Mouse (Mus musculus): Measurements from ENCODE around the gene Slc1a2. TPM values are rescaled to one million over a fixed set of nuclear protein-coding genes. Genes with fewer than 3 reads are reported as not detected.

Gene Slc1a2
- total and polyA plus RNA-seq, 3 experiments = 0.05 TPM; not detected in 2

DNA sequence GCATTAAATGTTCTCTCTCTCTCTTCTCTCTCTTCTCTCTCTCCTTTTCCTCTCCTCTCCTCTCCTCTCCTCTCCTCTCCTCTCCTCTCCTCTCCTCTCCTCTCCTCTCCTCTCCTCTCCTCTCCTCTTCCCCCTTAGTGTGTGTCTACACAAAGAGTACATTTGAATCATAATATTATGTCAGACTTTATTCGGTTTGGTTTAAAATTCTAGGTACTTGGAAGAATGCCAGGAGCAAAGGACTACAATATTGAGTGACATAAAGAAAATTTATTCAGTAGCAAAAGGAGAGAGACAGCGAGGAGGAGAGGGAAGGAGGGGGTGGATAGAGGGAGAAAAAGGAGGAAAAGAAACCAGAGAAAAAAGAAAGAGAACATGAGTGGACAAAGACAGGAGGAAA is 19.8 kb upstream of the Slc1a2 start:
- Histone ChIP-seq H3K4me1 (ENCODE audit: insufficient read depth, low read depth, low read length) (no peaks in the 10 kb centered on the region), H3K9me3 (replicated peaks) (no peaks in the 10 kb centered on the region), H3K36me3 (replicated peaks) (no peaks in the 10 kb centered on the region), H3K4me3 (ENCODE audit: low read depth, low read length) (no peak overlapping the region), H3K27me3 (ENCODE audit: insufficient read depth, low read length) (peaks cover 12% of the 10 kb centered on the region)
- no peak for TF ChIP-seq GATA1 (IDR thresholded peaks at IDR 0.05; ENCODE audit: borderline replicate concordance, low read length)
- no peak for TF ChIP-seq GATA2 (IDR thresholded peaks at IDR 0.05; ENCODE audit: borderline replicate concordance, low read depth, low read length)
- no peak for TF ChIP-seq CTCF (IDR thresholded peaks at IDR 0.05; ENCODE audit: low read depth, low read length)
- no peak for TF ChIP-seq TAL1 (conservative IDR thresholded peaks at IDR 0.05; ENCODE audit: low read depth, low read length)
- no peak for TF ChIP-seq POLR2AphosphoS5 (IDR thresholded peaks at IDR 0.05; ENCODE audit: insufficient replicate concordance, low read depth, low read length)
- DNase-seq (ENCODE audit: low spot score) = no peak
- no peak for ATAC-seq (ENCODE audit: extremely low read depth, insufficient number of reproducible peaks, low FRiP score, poor library complexity, severe bottlenecking)

- Histone ChIP-seq H3K4me3 (ENCODE audit: low read depth, low read length) (no peak overlapping the region), H3K27me3 (ENCODE audit: insufficient read depth, low read length) (peaks cover 14% of the 10 kb centered on the region), H3K4me1 (ENCODE audit: insufficient read depth, low read depth, low read length) (no peaks in the 10 kb centered on the region), H3K9me3 (replicated peaks) (no peaks in the 10 kb centered on the region), H3K36me3 (replicated peaks) (no peaks in the 10 kb centered on the region)
- TF ChIP-seq CTCF (IDR thresholded peaks at IDR 0.05; ENCODE audit: low read depth, low read length) (no peak), GATA1 (IDR thresholded peaks at IDR 0.05; ENCODE audit: borderline replicate concordance, low read length) (no peak), GATA2 (IDR thresholded peaks at IDR 0.05; ENCODE audit: borderline replicate concordance, low read depth, low read length) (no peak), TAL1 (conservative IDR thresholded peaks at IDR 0.05; ENCODE audit: low read depth, low read length) (no peak), POLR2AphosphoS5 (IDR thresholded peaks at IDR 0.05; ENCODE audit: insufficient replicate concordance, low read depth, low read length) (no peak)
- ATAC-seq (ENCODE audit: extremely low read depth, insufficient number of reproducible peaks, low FRiP score, poor library complexity, severe bottlenecking) = no peak
- no peak for DNase-seq (ENCODE audit: low spot score)
These were observed 9.5 kb upstream of the Slc1a2 start for GRCm38 (mm10) chr2:102648845-102649500.

GRCm38 (mm10) chr2:102650322-102650721 is 8.1 kb upstream of the Slc1a2 start:
- DNase-seq (ENCODE audit: low spot score) (no peak), ATAC-seq (ENCODE audit: extremely low read depth, insufficient number of reproducible peaks, low FRiP score, poor library complexity, severe bottlenecking) (no peak)
- Histone ChIP-seq H3K4me1 (ENCODE audit: insufficient read depth, low read depth, low read length) (no peaks in the 10 kb centered on the region), H3K9me3 (replicated peaks) (no peaks in the 10 kb centered on the region), H3K27me3 (ENCODE audit: insufficient read depth, low read length) (peaks cover 14% of the 10 kb centered on the region), H3K4me3 (ENCODE audit: low read depth, low read length) (no peak overlapping the region), H3K36me3 (replicated peaks) (no peaks in the 10 kb centered on the region)
- TF ChIP-seq TAL1 (conservative IDR thresholded peaks at IDR 0.05; ENCODE audit: low read depth, low read length) (no peak), POLR2AphosphoS5 (IDR thresholded peaks at IDR 0.05; ENCODE audit: insufficient replicate concordance, low read depth, low read length) (no peak), GATA2 (IDR thresholded peaks at IDR 0.05; ENCODE audit: borderline replicate concordance, low read depth, low read length) (no peak), GATA1 (IDR thresholded peaks at IDR 0.05; ENCODE audit: borderline replicate concordance, low read length) (no peak), CTCF (IDR thresholded peaks at IDR 0.05; ENCODE audit: low read depth, low read length) (no peak)

DNA sequence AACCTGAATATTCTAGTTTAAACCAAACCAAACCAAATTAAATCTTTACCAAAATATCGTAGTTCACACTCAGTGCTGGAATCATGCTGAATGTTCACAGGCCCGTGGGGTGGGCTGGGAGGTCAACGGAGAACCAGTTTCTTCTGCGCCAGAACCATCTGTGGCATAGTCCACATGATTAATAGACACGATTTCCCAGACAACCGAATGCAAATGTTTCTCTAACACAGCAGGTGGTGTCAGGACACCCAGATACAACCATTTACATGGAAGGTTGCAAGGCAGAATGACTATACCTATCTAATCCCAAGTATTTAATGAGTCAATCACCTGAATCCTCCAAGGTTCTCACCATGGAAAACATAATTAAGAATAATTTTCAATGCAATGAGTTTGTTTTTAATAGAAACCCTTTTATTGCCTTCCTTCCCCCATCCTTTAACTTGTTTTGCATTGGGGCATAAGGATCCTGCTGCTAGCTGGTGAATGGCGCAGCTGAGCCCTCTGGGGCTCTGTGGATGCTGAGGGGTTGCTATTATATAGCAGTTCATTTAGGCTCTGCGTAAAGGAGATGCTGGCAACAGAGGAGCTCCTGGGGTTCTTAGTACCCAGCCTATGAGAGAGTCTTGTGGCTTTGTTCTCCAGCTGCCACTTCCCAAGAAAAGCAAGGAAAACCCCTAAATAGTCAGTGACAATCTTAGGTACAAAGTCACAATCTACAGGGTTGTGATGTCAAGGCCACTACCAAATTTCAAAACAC is 2.3 kb upstream of the Slc1a2 start:
- no peak for ATAC-seq (ENCODE audit: extremely low read depth, insufficient number of reproducible peaks, low FRiP score, poor library complexity, severe bottlenecking)
- H3K36me3 ChIP-seq (replicated peaks) = no peaks in the 10 kb centered on the region

GRCm38 (mm10) chr2:102657726-102658125 is 733 bp upstream of the Slc1a2 start:
- Histone ChIP-seq H3K27me3 (ENCODE audit: insufficient read depth, low read length) (peaks cover 20% of the 10 kb centered on the region), H3K4me1 (ENCODE audit: insufficient read depth, low read depth, low read length) (no peaks in the 10 kb centered on the region), H3K4me3 (ENCODE audit: low read depth, low read length) (no peak overlapping the region), H3K9me3 (replicated peaks) (0 out of 2 replicates have a peak, but pooled peaks cover 4% of the 10 kb centered on the region), H3K36me3 (replicated peaks) (no peaks in the 10 kb centered on the region)
- DNase-seq (ENCODE audit: low spot score) = no peak
- TF ChIP-seq GATA1 (IDR thresholded peaks at IDR 0.05; ENCODE audit: borderline replicate concordance, low read length) (no peak), POLR2AphosphoS5 (IDR thresholded peaks at IDR 0.05; ENCODE audit: insufficient replicate concordance, low read depth, low read length) (no peak), GATA2 (IDR thresholded peaks at IDR 0.05; ENCODE audit: borderline replicate concordance, low read depth, low read length) (no peak), TAL1 (conservative IDR thresholded peaks at IDR 0.05; ENCODE audit: low read depth, low read length) (no peak), CTCF (IDR thresholded peaks at IDR 0.05; ENCODE audit: low read depth, low read length) (no peak)
- ATAC-seq (ENCODE audit: extremely low read depth, insufficient number of reproducible peaks, low FRiP score, poor library complexity, severe bottlenecking) = no peak

More for the DNA sequence above, 2.3 kb upstream of the Slc1a2 start:
- no peak for TF ChIP-seq GATA1 (IDR thresholded peaks at IDR 0.05; ENCODE audit: borderline replicate concordance, low read length)
- Histone ChIP-seq H3K4me1 (ENCODE audit: insufficient read depth, low read depth, low read length) (no peaks in the 10 kb centered on the region), H3K27me3 (ENCODE audit: insufficient read depth, low read length) (peaks cover 21% of the 10 kb centered on the region), H3K4me3 (ENCODE audit: low read depth, low read length) (no peak overlapping the region), H3K9me3 (replicated peaks) (0 out of 2 replicates have a peak, but pooled peaks cover 4% of the 10 kb centered on the region)
- no peak for DNase-seq (ENCODE audit: low spot score)

DNA sequence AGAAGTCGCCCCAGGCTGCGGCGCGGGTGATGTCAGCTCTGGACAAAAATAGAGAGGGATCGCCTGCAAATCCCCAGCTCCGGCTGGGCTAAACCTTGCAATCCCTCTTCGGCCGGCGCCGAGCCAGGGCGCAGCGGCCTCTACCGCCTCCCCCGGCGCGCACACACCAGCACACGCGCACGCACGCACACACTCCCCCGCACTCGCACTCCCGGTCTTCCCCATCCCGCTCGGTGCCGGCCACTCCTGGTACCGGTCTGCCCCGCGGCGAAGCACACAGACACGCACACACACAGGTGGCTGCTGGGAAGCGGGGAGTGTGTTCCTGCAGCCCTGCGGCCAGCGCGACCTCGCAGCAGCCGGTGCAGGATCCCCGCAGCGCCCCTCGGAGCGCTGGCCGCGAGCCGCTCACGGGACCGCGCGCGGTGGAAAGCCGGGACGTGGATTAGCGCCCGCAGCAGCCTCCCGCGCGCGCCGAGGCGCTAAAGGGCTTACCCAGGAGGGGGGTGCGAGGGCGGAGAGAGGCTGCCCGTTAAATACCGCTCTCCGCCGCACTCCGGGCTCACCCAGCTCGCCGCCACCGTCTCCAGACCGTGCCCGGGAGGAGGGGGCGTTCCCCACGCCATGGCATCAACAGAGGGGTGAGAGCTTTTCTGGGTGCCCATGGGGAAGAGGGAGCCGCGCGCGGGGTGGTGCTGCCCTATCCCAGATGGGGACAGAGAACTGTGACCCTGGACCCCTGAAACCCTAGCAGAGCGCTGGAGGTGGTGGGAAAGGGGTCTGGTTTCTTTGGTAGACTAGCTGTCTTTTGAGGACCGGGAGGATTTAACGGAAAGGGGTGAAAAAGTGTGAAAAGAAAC is 432 bp downstream of the Slc1a2 start:
- Histone ChIP-seq H3K9me3 (replicated peaks) (0 out of 2 replicates have a peak, but pooled peaks cover 4% of the 10 kb centered on the region), H3K36me3 (replicated peaks) (no peaks in the 10 kb centered on the region), H3K4me3 (ENCODE audit: low read depth, low read length) (no peak overlapping the region), H3K27me3 (ENCODE audit: insufficient read depth, low read length) (peaks cover 22% of the 10 kb centered on the region), H3K4me1 (ENCODE audit: insufficient read depth, low read depth, low read length) (no peaks in the 10 kb centered on the region)
- TF ChIP-seq GATA2 (IDR thresholded peaks at IDR 0.05; ENCODE audit: borderline replicate concordance, low read depth, low read length) (no peak), POLR2AphosphoS5 (IDR thresholded peaks at IDR 0.05; ENCODE audit: insufficient replicate concordance, low read depth, low read length) (no peak), GATA1 (IDR thresholded peaks at IDR 0.05; ENCODE audit: borderline replicate concordance, low read length) (no peak), CTCF (IDR thresholded peaks at IDR 0.05; ENCODE audit: low read depth, low read length) (no peak), TAL1 (conservative IDR thresholded peaks at IDR 0.05; ENCODE audit: low read depth, low read length) (no peak)
- ATAC-seq (ENCODE audit: extremely low read depth, insufficient number of reproducible peaks, low FRiP score, poor library complexity, severe bottlenecking) = no peak
- DNase-seq (ENCODE audit: low spot score) = no peak
